Mouse (Mus musculus): ENCODE measurements around the gene Atp6v0b. TPM values are rescaled to one million over a fixed set of nuclear protein-coding genes. Genes with fewer than 3 reads are reported as not detected.

The Atp6v0b gene
- polyA plus RNA-seq, 1 experiment from 2014 or later, result 184 TPM

DNA sequence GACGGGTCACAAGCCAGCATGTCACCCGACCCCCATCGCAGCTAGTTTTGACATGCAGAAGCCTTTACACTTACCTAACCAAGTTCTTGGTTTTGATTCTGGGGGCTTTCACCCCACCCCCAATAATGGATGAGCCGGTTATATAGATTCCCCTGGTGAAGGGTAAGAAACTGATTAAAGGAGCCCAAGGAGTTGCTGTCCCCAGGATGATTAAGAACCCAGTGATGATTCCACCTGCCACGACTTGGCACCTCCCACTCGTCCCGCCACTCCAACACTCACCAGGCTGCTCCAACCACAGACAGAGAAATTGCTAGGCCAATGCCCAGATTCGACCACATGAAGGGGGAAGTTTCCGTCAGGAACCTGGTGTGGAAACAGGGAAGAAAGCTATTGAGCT lies 1.1 kb downstream of the Atp6v0b start:
- peak overlapping the region; percentile 90 for H3K4me2 ChIP-seq (replicated peaks)
- no peaks in the 10 kb centered on the region for H3K9me3 ChIP-seq
- H3K27me3 ChIP-seq, result no peaks in the 10 kb centered on the region
- 84% methylated on average over 9 of the region's 9 CpGs for WGBS
- peak overlapping the region; percentile 85 for H3K9ac ChIP-seq
- ATAC-seq (ENCODE audit: low FRiP score, low read depth), result no peak
- peak overlapping the region; percentile 92 for H3K4me3 ChIP-seq
- no peak overlapping the region for H3K27ac ChIP-seq
- H3K4me1 ChIP-seq, result peaks cover 35% of the 10 kb centered on the region
- H3K36me3 ChIP-seq, result peaks cover 38% of the 10 kb centered on the region

- Histone ChIP-seq H3K27me3 (no peaks in the 10 kb centered on the region), H3K36me3 (peaks cover 44% of the 10 kb centered on the region), H3K4me1 (peaks cover 33% of the 10 kb centered on the region), H3K27ac (no peak overlapping the region), H3K9me3 (no peaks in the 10 kb centered on the region), H3K4me2 (replicated peaks) (no peak overlapping the region), H3K4me3 (no peak overlapping the region), H3K9ac (no peak overlapping the region)
- ATAC-seq (ENCODE audit: low FRiP score, low read depth), result no peak
- WGBS, result 92% methylated on average over 10 of the region's 10 CpGs
Observed at GRCm38 (mm10) chr4:117885093-117885492, 2.0 kb downstream of the Atp6v0b start.

- Histone ChIP-seq H3K9me3 (no peaks in the 10 kb centered on the region), H3K4me1 (peaks cover 33% of the 10 kb centered on the region), H3K27me3 (no peaks in the 10 kb centered on the region), H3K36me3 (peaks cover 44% of the 10 kb centered on the region), H3K9ac (peak overlapping the region; percentile 91), H3K4me3 (peak overlapping the region; percentile 83), H3K27ac (0 out of 2 replicates have a peak overlapping the region, but pooled peaks have one; percentile 85), H3K4me2 (replicated peaks) (peak overlapping the region; percentile 81)
- 89% methylated on average over 1 of the region's 1 CpGs for WGBS
- ATAC-seq (ENCODE audit: low FRiP score, low read depth), result no peak
Observed at GRCm38 (mm10) chr4:117884146-117884545, 3.0 kb downstream of the Atp6v0b start.

- 0% methylated on average over 31 of the region's 103 CpGs for WGBS
- Histone ChIP-seq H3K9me3 (no peaks in the 10 kb centered on the region), H3K9ac (peak within 1 kb of the TSS; percentile 91), H3K27me3 (no peaks in the 10 kb centered on the region), H3K4me2 (replicated peaks) (peak within 1 kb of the TSS; percentile 81), H3K4me1 (peaks cover 33% of the 10 kb centered on the region), H3K27ac (peak within 1 kb of the TSS; percentile 85), H3K4me3 (peak within 1 kb of the TSS; percentile 83), H3K36me3 (peaks cover 51% of the 10 kb centered on the region)
- ATAC-seq (ENCODE audit: low FRiP score, low read depth), result peak; percentile 71
Observed at GRCm38 (mm10) chr4:117882701-117883691, 4.1 kb downstream of the Atp6v0b start, which contains the start of gene B4galt2. Gene B4galt2, minus strand, starts transcription at chr4:117883487.

DNA sequence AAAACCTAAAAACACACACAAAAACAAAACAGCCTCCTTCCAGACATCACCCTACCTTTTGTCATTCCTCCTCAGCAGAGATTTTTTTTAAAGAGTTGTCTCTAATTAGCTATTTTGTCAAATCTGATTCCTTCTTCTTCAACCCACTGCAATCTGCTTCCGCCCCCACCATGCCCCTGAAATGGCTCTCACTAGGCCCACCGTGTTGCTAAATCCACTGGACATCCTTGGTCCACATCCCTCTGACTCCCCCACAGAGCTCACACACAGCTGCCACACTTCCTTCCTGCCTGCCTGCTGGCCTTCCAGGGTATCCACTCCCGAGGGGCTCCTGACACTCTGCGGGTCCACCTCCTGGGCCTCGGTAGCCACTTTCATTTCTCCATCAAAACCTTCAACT lies 8.4 kb downstream of the Atp6v0b start:
- no peak overlapping the region for H3K27ac ChIP-seq
- ATAC-seq (ENCODE audit: low FRiP score, low read depth), result no peak
- no peak overlapping the region for H3K4me2 ChIP-seq (replicated peaks)
- no peaks in the 10 kb centered on the region for H3K27me3 ChIP-seq
- H3K4me3 ChIP-seq, result no peak overlapping the region
- no peaks in the 10 kb centered on the region for H3K9me3 ChIP-seq
- H3K4me1 ChIP-seq, result peaks cover 14% of the 10 kb centered on the region
- H3K36me3 ChIP-seq, result peaks cover 77% of the 10 kb centered on the region
- WGBS, result 80% methylated on average over 5 of the region's 5 CpGs
- no peak overlapping the region for H3K9ac ChIP-seq

DNA sequence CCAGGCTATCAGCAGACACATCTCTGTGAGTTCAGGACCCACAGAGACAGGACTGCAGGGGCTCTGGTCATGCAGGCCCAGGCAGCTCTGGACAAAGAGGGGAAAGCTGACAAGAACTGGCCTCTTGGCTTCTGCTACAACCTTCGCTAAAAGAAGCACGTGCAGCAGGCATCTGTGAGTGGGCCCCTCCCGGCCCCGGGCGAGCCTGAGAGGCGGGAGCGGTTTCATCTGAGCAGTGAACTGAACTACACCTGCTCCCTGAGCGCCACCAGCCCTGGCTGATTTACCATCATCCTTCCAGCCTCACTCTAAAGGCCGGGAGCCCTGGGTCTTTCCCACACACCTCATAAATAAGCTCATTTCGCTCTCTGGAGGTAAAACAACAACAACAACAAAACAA lies 8.8 kb downstream of the Atp6v0b start:
- H3K27me3 ChIP-seq, result no peaks in the 10 kb centered on the region
- H3K4me1 ChIP-seq, result peaks cover 11% of the 10 kb centered on the region
- H3K36me3 ChIP-seq, result peaks cover 81% of the 10 kb centered on the region
- no peak overlapping the region for H3K27ac ChIP-seq
- no peak overlapping the region for H3K4me2 ChIP-seq (replicated peaks)
- 63% methylated on average over 10 of the region's 10 CpGs for WGBS
- H3K9ac ChIP-seq, result no peak overlapping the region
- H3K4me3 ChIP-seq, result no peak overlapping the region
- no peaks in the 10 kb centered on the region for H3K9me3 ChIP-seq
- no peak for ATAC-seq (ENCODE audit: low FRiP score, low read depth)

- no peaks in the 10 kb centered on the region for H3K9me3 ChIP-seq
- no peak overlapping the region for H3K4me3 ChIP-seq
- peaks cover 12% of the 10 kb centered on the region for H3K4me1 ChIP-seq
- no peak overlapping the region for H3K4me2 ChIP-seq (replicated peaks)
- H3K27me3 ChIP-seq, result no peaks in the 10 kb centered on the region
- WGBS, result 92% methylated on average over 9 of the region's 9 CpGs
- H3K9ac ChIP-seq, result no peak overlapping the region
- ATAC-seq (ENCODE audit: low FRiP score, low read depth), result no peak
- H3K36me3 ChIP-seq, result peaks cover 59% of the 10 kb centered on the region
- H3K27ac ChIP-seq, result no peak overlapping the region
Observed at GRCm38 (mm10) chr4:117873615-117874014, 13.5 kb downstream of the Atp6v0b start.

DNA sequence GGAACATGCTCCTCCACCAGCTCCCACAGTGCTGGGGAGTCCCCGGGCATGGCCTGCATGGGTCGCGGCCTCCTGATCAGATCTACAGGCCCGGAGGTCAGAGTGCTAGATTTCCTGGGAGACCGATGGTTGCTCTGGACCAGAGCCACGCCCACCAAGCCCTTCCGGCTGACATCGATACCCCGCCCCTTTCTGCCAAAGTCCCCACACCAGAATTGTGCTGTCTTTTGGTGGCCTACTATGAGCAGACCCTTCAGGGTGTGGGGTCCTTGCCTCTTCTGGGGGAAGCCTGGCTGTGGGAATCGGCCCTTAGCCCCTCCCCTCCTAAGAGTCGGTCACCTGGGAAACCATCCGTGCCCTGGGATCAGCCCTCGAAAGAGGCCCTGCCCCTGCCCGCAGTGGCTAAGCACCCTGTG lies 14.7 kb downstream of the Atp6v0b start, which contains the start of gene Ccdc24:
Gene Ccdc24, minus strand, starts transcription at position 87 of the 416 bp plus-strand sequence.
- no peak for ATAC-seq (ENCODE audit: low FRiP score, low read depth)
- H3K9me3 ChIP-seq, result no peaks in the 10 kb centered on the region
- peaks cover 16% of the 10 kb centered on the region for H3K4me1 ChIP-seq
- peak within 1 kb of the TSS; percentile 18 for H3K4me3 ChIP-seq
- H3K9ac ChIP-seq, result peak within 1 kb of the TSS; percentile 45
- H3K4me2 ChIP-seq (replicated peaks), result peak within 1 kb of the TSS; percentile 56
- no peaks in the 10 kb centered on the region for H3K27me3 ChIP-seq
- 8% methylated on average over 14 of the region's 14 CpGs for WGBS
- H3K36me3 ChIP-seq, result peaks cover 53% of the 10 kb centered on the region
- H3K27ac ChIP-seq, result no peak within 1 kb of the TSS

- H3K9me3 ChIP-seq, result no peaks in the 10 kb centered on the region
- H3K27me3 ChIP-seq, result no peaks in the 10 kb centered on the region
- WGBS, result 46% methylated on average over 7 of the region's 7 CpGs
- H3K36me3 ChIP-seq, result peaks cover 46% of the 10 kb centered on the region
- no peak overlapping the region for H3K9ac ChIP-seq
- H3K27ac ChIP-seq, result no peak overlapping the region
- no peak overlapping the region for H3K4me3 ChIP-seq
- ATAC-seq (ENCODE audit: low FRiP score, low read depth), result no peak
- H3K4me1 ChIP-seq, result peaks cover 16% of the 10 kb centered on the region
- H3K4me2 ChIP-seq (replicated peaks), result no peak overlapping the region
Observed at GRCm38 (mm10) chr4:117871787-117872186, 15.3 kb downstream of the Atp6v0b start.

- Histone ChIP-seq H3K36me3 (peaks cover 32% of the 10 kb centered on the region), H3K9ac (no peak overlapping the region), H3K27me3 (no peaks in the 10 kb centered on the region), H3K9me3 (no peaks in the 10 kb centered on the region), H3K4me2 (replicated peaks) (no peak overlapping the region), H3K4me3 (no peak overlapping the region), H3K4me1 (peaks cover 26% of the 10 kb centered on the region), H3K27ac (no peak overlapping the region)
- no peak for ATAC-seq (ENCODE audit: low FRiP score, low read depth)
- 53% methylated on average over 1 of the region's 1 CpGs for WGBS
Observed at GRCm38 (mm10) chr4:117870437-117870836, 16.7 kb downstream of the Atp6v0b start.

GRCm38 (mm10) chr4:117869317-117869716 lies 17.8 kb downstream of the Atp6v0b start:
- H3K9me3 ChIP-seq, result no peaks in the 10 kb centered on the region
- H3K4me3 ChIP-seq, result no peak overlapping the region
- no peak overlapping the region for H3K4me2 ChIP-seq (replicated peaks)
- WGBS, result 59% methylated on average over 9 of the region's 9 CpGs
- peak; percentile 9; the same call in 1 of the 2 replicates for ATAC-seq (ENCODE audit: low FRiP score, low read depth)
- H3K9ac ChIP-seq, result no peak overlapping the region
- H3K27me3 ChIP-seq, result no peaks in the 10 kb centered on the region
- peaks cover 26% of the 10 kb centered on the region for H3K4me1 ChIP-seq
- peaks cover 29% of the 10 kb centered on the region for H3K36me3 ChIP-seq
- H3K27ac ChIP-seq, result no peak overlapping the region

GRCm38 (mm10) chr4:117867823-117868222 lies 19.3 kb downstream of the Atp6v0b start:
- ATAC-seq (ENCODE audit: low FRiP score, low read depth), result no peak
- Histone ChIP-seq H3K27me3 (no peaks in the 10 kb centered on the region), H3K4me1 (peaks cover 25% of the 10 kb centered on the region), H3K9ac (no peak overlapping the region), H3K9me3 (no peaks in the 10 kb centered on the region), H3K4me3 (peak overlapping the region; percentile 10; the same call in 1 of the 2 replicates), H3K27ac (no peak overlapping the region), H3K36me3 (peaks cover 22% of the 10 kb centered on the region), H3K4me2 (replicated peaks) (peak overlapping the region; percentile 35; the same call in 1 of the 2 replicates)
- WGBS, result 17% methylated on average over 24 of the region's 24 CpGs
